Mouse (Mus musculus) brain, embryonic 14.5 days (tissue): Measurements from ENCODE around the gene Ccdc33.

Experiments
- CTCF ChIP-seq: fragments of 200-500 bp; IDR thresholded peaks from 2 replicates; pipeline ENCODE4 v1.5.1; 2012; ENCODE audit warnings: inconsistent platforms, mild to moderate bottlenecking, moderate library complexity, borderline replicate concordance; ENCODE audit not compliant: insufficient read depth, insufficient read length; ENCODE audit errors: extremely low read depth
- POLR2A ChIP-seq: fragments of 200-500 bp; IDR thresholded peaks from 2 replicates; pipeline ENCODE4 v1.6.1; 2012; ENCODE audit warnings: mild to moderate bottlenecking, inconsistent platforms, borderline replicate concordance; ENCODE audit not compliant: poor library complexity, insufficient read depth, insufficient read length, severe bottlenecking; ENCODE audit errors: extremely low read depth

DNA sequence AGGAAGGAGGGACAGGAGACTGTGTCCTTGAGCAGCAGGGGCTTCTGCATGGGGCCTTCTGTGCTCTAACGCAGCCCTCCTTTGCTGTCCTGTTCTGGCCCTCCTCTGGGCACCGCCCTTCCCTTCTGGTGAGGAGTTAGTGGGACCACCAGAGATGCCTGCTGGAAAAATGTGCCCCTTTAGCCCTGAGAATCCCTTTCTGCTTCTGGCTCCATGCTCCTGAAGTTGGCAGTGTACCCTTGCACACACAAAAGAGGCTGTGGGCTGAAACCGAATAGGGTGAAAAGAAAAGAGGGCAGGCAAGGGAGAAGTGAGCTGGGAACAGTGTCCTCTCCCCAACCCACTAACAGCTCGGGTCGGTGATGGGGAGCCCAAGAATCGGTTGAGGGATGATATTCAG is 69.4 kb downstream of the Ccdc33 start:
- no peak for TF ChIP-seq POLR2A
- no peak for TF ChIP-seq CTCF
